Mouse (Mus musculus): ENCODE results near the gene Map3k6. TPM values are rescaled to one million over a fixed set of nuclear protein-coding genes. Genes with fewer than 3 reads are reported as not detected.

The Map3k6 gene
- polyA plus RNA-seq, 1 experiment: 27.9 TPM

GRCm38 (mm10) chr4:133298516-133299365 is 58.1 kb downstream of the Map3k6 start:
- H3K4me1 ChIP-seq (ENCODE audit: control insufficient read depth, insufficient read depth, low read length): no peaks in the 10 kb centered on the region
- DNase-seq: no peak
- H3K4me3 ChIP-seq (replicated peaks; ENCODE audit: extremely low read depth, low read depth, low read length): no peak overlapping the region
- WGBS: 68% methylated on average over 12 of the region's 12 CpGs
- TF ChIP-seq CTCF (IDR thresholded peaks at IDR 0.05; ENCODE audit: insufficient read depth, low read length): no peak

DNA sequence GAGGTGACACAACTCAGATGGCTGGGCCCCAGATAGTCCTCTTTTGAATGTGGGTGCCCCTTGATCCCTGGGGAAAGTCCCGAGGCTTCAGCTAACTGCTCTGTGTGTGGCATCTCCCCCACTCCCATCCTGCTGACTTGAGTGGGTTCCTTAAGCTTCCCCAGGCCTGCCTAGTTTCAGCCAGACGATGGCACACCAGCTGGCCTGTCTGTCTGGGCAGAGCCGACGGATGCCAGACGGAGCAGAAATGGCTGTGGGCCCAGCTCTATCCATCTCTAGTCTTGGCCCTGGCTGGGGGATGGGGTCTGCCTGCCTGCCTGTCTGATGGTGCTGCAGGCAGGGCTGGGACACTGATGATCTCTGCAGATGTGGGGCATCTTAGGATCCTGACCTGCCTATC is 59.1 kb downstream of the Map3k6 start:
- no peak for DNase-seq
- H3K4me3 ChIP-seq (replicated peaks; ENCODE audit: extremely low read depth, low read depth, low read length): no peak overlapping the region
- TF ChIP-seq POLR2A (IDR thresholded peaks at IDR 0.05; ENCODE audit: borderline replicate concordance, extremely low read depth, low read depth, low read length): no peak
- TF ChIP-seq CTCF (IDR thresholded peaks at IDR 0.05; ENCODE audit: insufficient read depth, low read length): no peak
- 74% methylated on average over 5 of the region's 5 CpGs for WGBS
- H3K4me1 ChIP-seq (ENCODE audit: control insufficient read depth, insufficient read depth, low read length): no peaks in the 10 kb centered on the region

GRCm38 (mm10) chr4:133300421-133300820 is 59.8 kb downstream of the Map3k6 start:
- WGBS: 91% methylated on average over 11 of the region's 11 CpGs
- no peak for DNase-seq
- Histone ChIP-seq H3K4me3 (replicated peaks; ENCODE audit: extremely low read depth, low read depth, low read length) (no peak overlapping the region), H3K4me1 (ENCODE audit: control insufficient read depth, insufficient read depth, low read length) (no peaks in the 10 kb centered on the region)
- TF ChIP-seq CTCF (IDR thresholded peaks at IDR 0.05; ENCODE audit: insufficient read depth, low read length): no peak
- no peak for TF ChIP-seq POLR2A (IDR thresholded peaks at IDR 0.05; ENCODE audit: borderline replicate concordance, extremely low read depth, low read depth, low read length)

DNA sequence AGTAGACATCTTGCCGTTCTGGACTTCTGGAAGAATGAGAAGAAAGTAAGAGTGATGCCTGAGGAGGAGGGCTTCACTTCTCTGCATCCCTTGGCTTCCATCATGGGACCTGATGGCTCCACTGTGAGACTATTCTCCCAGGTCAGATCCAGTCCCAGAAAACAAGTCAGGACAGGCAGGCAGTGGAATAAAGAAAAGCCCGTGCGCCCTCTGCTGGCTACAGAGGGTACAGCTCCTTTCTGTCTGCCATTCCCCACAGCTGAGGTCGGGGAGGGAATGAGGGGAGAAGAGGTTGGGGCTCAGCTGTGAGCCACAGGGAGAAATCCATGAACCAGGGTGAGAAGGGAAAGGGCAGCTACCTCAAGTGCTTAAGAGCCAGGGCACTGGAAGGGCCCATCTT is 61.2 kb downstream of the Map3k6 start:
- no peak overlapping the region for H3K4me3 ChIP-seq (replicated peaks; ENCODE audit: extremely low read depth, low read depth, low read length)
- WGBS: 25% methylated on average over 4 of the region's 4 CpGs
- TF ChIP-seq CTCF (IDR thresholded peaks at IDR 0.05; ENCODE audit: insufficient read depth, low read length) (peak; percentile 84), POLR2A (IDR thresholded peaks at IDR 0.05; ENCODE audit: borderline replicate concordance, extremely low read depth, low read depth, low read length) (no peak)
- peak; percentile 70 for DNase-seq
- no peaks in the 10 kb centered on the region for H3K4me1 ChIP-seq (ENCODE audit: control insufficient read depth, insufficient read depth, low read length)

Other genes with a start within 250 kb of the Map3k6 start
- gene Ahdc1, start 229.6 kb upstream of the Map3k6 start, polyA plus RNA-seq (2012; rRNA removed): 25.8 and 28.7 TPM in 2 replicates
- 91.7 and 109 TPM in 2 replicates for gene Wasf2, start 110.3 kb upstream of the Map3k6 start, polyA plus RNA-seq (2012; rRNA removed)
- gene Cd164l2, start 28.7 kb upstream of the Map3k6 start, polyA plus RNA-seq (2012; rRNA removed): 2.8 and 4.3 TPM in 2 replicates
- 0.18 and 0.60 TPM in 2 replicates for gene Gpr3, start 28.3 kb upstream of the Map3k6 start, polyA plus RNA-seq (2012; rRNA removed)
- 7.4 and 23.0 TPM in 2 replicates for gene Sytl1, start 22.3 kb downstream of the Map3k6 start, polyA plus RNA-seq (2012; rRNA removed)
- gene Tmem222, start 37.0 kb downstream of the Map3k6 start, polyA plus RNA-seq (2012; rRNA removed): 58.1 and 71.6 TPM in 2 replicates
- 49.1 and 50.3 TPM in 2 replicates for gene Wdtc1, start 112.7 kb downstream of the Map3k6 start, polyA plus RNA-seq (2012; rRNA removed)
- 39.9 and 40.4 TPM in 2 replicates for gene Slc9a1, start 128.9 kb downstream of the Map3k6 start, polyA plus RNA-seq (2012; rRNA removed)
- gene Tent5b, start 239.3 kb downstream of the Map3k6 start, polyA plus RNA-seq (2012; rRNA removed): 21.3 and 23.1 TPM in 2 replicates

Measured in lung, adult 2 months (tissue).